Mouse (Mus musculus): ENCODE data around the gene Mettl18. TPM values are rescaled to one million over a fixed set of nuclear protein-coding genes. Genes with fewer than 3 reads are reported as not detected.

Mettl18 gene
- total RNA-seq (2021): 1 to 10 TPM; 3.0 to 4.2 TPM
- long read RNA-seq, experiment 1, partial matches to known transcripts: 0 of 3 reads
- long read RNA-seq, experiment 1, other reads (novel, unspliced or antisense): 0 of 3 reads
- long read RNA-seq, experiment 2, partial matches to known transcripts: 0 of 4 reads
- long read RNA-seq, experiment 2, other reads (novel, unspliced or antisense): 0 of 4 reads

DNA sequence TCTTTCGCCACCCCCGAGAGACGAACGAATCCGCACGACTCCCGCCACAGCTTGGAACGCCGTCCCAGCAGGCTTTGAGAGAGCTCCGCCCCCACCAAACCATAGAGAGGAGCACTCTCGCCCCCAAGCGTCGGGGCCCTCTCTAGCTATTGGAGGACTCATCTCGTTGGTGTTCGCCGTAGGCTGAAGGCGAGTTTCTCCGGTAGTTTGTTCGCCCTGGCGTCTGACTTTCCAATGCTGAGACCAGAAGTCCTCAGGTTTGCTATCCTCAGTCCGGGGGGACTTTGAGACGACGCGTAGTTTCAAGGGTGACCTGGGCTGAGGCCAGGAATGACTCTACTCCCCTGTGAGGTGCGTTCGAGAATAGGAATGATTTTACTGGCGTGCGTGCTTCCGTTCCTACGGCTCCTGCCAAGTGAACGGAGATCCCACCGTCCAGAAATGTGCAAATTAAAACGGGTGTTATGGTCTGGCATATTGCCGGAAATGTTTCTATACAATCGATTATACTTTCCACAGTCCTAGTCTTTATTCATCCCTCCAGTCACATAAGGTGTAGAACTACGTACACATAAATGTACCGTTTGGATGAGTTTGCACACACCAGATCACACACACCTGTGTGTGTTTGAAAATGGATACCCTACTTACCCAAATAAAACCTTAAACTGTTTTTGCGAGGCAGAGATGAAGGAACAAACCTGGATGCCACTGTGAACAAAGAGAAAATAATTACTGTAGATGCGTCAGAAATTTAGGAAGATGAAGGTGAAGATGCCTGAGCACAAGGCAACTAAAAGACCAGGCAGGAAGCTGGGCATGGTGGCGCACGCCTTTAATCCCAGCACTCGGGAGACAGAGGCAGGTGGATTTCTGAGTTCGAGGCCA is at the start of gene Mettl18, which contains the start of gene BC055324:
Gene Mettl18, plus strand, starts transcription at position 169 of the 888 bp plus-strand sequence.
Gene BC055324, minus strand, starts transcription at position 76 of the 888 bp plus-strand sequence.
- H3K4me3 ChIP-seq: peak within 1 kb of the TSS; percentile 87
- peak; percentile 36; the same call in 1 of the 2 replicates for TF ChIP-seq CTCF (IDR thresholded peaks at IDR 0.05)
- peak; percentile 90 for DNase-seq
- intact Hi-C loops (cut with DNase I): no loop called here
- H3K27ac ChIP-seq: peak within 1 kb of the TSS; percentile 91

- no peak overlapping the region for H3K4me3 ChIP-seq
Observed at GRCm38 (mm10) chr1:163953396-163953795, 41.3 kb upstream of the Mettl18 start.

DNA sequence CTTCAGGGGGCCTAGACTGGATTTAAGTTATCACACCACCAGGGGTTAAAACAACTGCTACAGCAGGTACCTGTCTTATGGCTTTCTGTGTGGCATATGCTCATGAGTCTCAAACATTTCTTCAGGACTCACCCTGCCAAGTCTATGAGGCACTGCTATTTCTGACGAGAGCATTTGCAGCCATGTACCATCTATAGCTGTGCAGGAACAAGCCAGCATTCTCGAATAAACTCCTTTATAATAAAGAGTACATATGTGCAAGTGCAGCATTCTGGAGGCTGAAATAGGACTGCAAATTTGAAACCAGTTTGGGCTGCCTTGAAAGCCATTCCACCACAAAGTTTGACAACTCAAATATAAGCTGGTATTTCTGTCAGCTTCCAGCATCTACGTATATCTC is 36.7 kb upstream of the Mettl18 start:
- no peak overlapping the region for H3K4me3 ChIP-seq
- H3K27ac ChIP-seq: no peak overlapping the region
- TF ChIP-seq CTCF (IDR thresholded peaks at IDR 0.05): no peak
- DNase-seq: no peak
- intact Hi-C loops (cut with DNase I): no loop called here

More at GRCm38 (mm10) chr1:163953396-163953795, 41.3 kb upstream of the Mettl18 start:
- intact Hi-C loops (cut with DNase I): no loop called here
- DNase-seq: no peak
- H3K27ac ChIP-seq: no peak overlapping the region
- no peak for TF ChIP-seq CTCF (IDR thresholded peaks at IDR 0.05)

GRCm38 (mm10) chr1:163964008-163964689 is 30.5 kb upstream of the Mettl18 start:
- intact Hi-C loops (cut with DNase I): no loop called here
- Histone ChIP-seq H3K27ac (no peak overlapping the region), H3K4me3 (no peak overlapping the region)
- no peak for DNase-seq
- TF ChIP-seq CTCF (IDR thresholded peaks at IDR 0.05): no peak

DNA sequence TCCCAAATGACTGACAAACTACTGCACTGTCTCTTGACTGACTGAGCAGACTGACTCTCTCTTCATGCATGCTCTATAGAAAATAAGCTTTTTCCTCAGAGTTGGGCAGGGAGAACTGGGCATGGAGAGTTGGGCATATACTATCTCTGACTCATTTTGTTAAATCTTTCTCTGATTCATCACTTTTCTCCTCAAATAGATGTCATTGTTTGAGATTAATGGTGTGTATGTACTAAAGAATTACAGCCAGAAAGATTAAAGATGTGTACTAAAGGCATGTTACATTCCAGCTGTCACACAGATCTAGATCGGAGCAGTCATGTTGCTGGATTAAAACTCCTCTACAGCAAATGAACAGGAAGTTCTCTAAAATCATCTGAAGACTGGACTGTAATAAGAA is 20.2 kb upstream of the Mettl18 start:
- H3K4me3 ChIP-seq: no peak overlapping the region
- TF ChIP-seq CTCF (IDR thresholded peaks at IDR 0.05): no peak
- intact Hi-C loops (cut with DNase I): no loop called here
- DNase-seq: no peak
- no peak overlapping the region for H3K27ac ChIP-seq

DNA sequence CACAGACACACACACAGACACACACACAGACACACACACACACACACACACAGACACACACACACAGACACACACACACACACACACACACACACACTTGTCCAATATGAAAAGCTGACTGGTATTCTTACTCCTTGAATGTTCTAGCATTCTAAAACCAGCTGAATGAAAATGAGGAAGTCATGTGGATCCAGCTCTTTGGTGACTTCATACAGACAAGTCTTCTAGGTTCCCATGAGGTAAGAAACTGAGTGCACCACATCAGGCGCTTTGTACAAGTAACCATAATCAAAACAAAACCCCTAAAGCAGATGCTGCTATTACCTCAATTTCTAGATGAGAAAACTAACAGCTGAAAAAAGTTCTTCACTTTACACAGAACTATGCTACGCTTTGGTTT is 19.6 kb upstream of the Mettl18 start:
- DNase-seq: no peak
- intact Hi-C loops (cut with DNase I): no loop called here

GRCm38 (mm10) chr1:163976515-163976914 is 18.2 kb upstream of the Mettl18 start:
- DNase-seq: no peak
- intact Hi-C loops (cut with DNase I): no loop called here

More for the DNA sequence above, 19.6 kb upstream of the Mettl18 start:
- no peak for TF ChIP-seq CTCF (IDR thresholded peaks at IDR 0.05)
- Histone ChIP-seq H3K27ac (no peak overlapping the region), H3K4me3 (no peak overlapping the region)

DNA sequence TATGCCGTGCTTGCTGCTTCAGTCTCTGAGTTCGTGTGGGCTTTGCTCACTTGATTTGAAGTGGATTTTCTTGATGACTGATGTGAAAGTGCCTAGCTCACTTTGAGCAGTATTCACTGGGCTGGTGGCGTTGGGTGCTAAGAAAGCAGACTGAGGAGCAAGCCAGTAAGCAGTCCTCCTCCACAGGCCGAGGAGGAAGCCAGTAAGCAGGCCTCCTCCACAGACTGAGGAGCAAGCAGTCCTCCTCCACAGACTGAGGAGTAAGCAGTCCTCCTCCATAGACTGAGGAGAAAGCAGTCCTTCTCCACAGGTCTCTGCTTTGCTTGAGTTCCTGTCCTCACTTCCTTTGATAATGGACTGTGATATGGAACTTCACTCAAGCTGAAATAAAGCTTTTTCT is 2.3 kb upstream of the Mettl18 start:
- Histone ChIP-seq H3K4me3 (no peak overlapping the region), H3K27ac (no peak overlapping the region)
- intact Hi-C loops (cut with DNase I): no loop called here
- DNase-seq: no peak
- no peak for TF ChIP-seq CTCF (IDR thresholded peaks at IDR 0.05)

More at GRCm38 (mm10) chr1:163976515-163976914, 18.2 kb upstream of the Mettl18 start:
- no peak overlapping the region for H3K4me3 ChIP-seq
- TF ChIP-seq CTCF (IDR thresholded peaks at IDR 0.05): no peak
- H3K27ac ChIP-seq: no peak overlapping the region

DNA sequence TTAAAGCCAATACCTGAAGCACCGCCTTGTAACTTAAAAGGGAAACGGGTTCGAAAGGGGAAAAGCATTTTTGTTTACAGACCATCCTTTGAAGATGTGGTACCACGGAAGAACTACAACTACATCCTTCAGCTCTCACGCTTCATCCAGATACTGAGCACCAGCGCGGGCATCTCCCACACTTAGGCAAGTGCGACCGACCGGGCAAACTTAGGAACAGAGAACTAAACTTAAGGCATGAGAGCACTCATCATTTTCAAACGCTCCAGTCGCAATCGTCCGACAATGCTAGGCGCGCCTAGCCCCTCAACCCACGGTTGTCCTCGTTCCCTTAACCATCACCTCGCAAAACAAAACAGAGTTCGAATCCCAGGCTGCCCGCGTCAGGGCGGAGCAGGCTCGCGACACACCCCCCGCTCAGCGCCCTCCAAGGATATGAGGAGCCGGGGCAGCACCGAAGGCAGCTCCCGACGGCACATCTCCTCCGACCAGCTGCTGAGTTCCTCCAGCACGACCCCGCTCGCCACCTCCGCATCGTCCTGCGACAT is 442 bp upstream of the Mettl18 start:
- no peak for DNase-seq
- Histone ChIP-seq H3K4me3 (peak overlapping the region; percentile 87), H3K27ac (peak overlapping the region; percentile 91)
- no peak for TF ChIP-seq CTCF (IDR thresholded peaks at IDR 0.05)
- intact Hi-C loops (cut with DNase I): no loop called here

GRCm38 (mm10) chr1:163995609-163995913 is 872 bp downstream of the Mettl18 start:
- no peak for TF ChIP-seq CTCF (IDR thresholded peaks at IDR 0.05)
- no peak overlapping the region for H3K27ac ChIP-seq
- no peak for DNase-seq
- H3K4me3 ChIP-seq: peak overlapping the region; percentile 87
- intact Hi-C loops (cut with DNase I): no loop called here

GRCm38 (mm10) chr1:164001831-164002452 is 7.3 kb downstream of the Mettl18 start:
- Histone ChIP-seq H3K4me3 (no peak overlapping the region), H3K27ac (no peak overlapping the region)
- no peak for TF ChIP-seq CTCF (IDR thresholded peaks at IDR 0.05)
- no peak for DNase-seq
- intact Hi-C loops (cut with DNase I): no loop called here

- DNase-seq: no peak
- H3K4me3 ChIP-seq: no peak overlapping the region
- no peak overlapping the region for H3K27ac ChIP-seq
- no peak for TF ChIP-seq CTCF (IDR thresholded peaks at IDR 0.05)
- intact Hi-C loops (cut with DNase I): no loop called here
Observed at GRCm38 (mm10) chr1:164004311-164004710, 9.6 kb downstream of the Mettl18 start.

All from gastrocnemius, adult 2 months (tissue).